9 mouse cellular contexts compared by ENCODE assay signal in the genomic region with DNA sequence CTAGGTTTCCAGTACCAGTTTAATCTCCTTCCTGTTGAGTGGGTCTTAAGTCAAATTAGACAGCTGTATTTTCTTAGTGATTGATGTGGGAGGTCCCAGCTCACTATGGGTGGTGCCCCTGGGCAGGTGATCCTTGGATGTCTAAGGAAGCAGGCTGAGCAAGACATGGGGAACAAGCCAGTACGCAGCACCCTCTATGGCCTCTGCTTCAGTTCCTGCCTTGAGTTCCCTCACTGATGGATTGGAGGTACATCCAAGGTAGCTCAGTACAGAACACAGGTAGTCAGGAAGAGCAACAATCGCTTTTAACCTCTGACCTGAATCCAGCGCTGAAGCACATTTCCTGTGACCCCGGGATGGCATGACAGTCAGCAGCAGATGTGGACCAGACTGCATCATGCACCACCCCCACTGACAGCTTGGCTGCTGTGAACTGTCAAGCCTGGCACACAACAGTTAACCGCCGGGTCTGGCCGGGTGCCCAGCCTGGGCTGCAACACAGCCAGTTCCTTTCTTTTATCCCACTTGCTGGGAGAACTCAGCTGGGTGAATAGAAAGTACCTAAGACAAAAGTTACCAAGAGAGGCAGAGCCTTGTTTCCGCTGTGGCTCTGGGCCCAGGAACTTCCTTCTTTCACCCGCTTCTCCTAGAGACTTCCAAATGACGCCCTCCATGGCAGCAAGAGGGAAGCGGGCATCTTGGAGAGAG. TPM values are rescaled to one million over a fixed set of nuclear protein-coding genes. Genes with fewer than 3 reads are reported as not detected.
DNase-seq lines count a peak whose midpoint lies in the region; ATAC-seq and TF ChIP-seq lines count a peak whose summit lies in the region.
"Had no signal": no experiment of that assay in that cellular context is flagged by ENCODE, and none has a peak within 500 bp of the region (broad histone marks: within the 10 kb centered on the region; RNA-seq: fewer than 3 reads in every experiment).

A gene (plus strand): TSS at position 652 of the 708 bp plus-strand sequence.

- no peaks in the 10 kb centered on the region for H3K27me3 ChIP-seq in limb, embryonic 13.5 days
- no peaks in the 10 kb centered on the region for H3K27me3 ChIP-seq in limb, embryonic 10.5 days (ENCODE audit: low read depth, poor library complexity, severe bottlenecking)
- no peaks in the 10 kb centered on the region for H3K27me3 ChIP-seq in hindbrain, postnatal 0 days (ENCODE audit: insufficient read depth, low read length)

- H3K9me3 ChIP-seq in limb, embryonic 13.5 days = no peaks in the 10 kb centered on the region
- H3K9me3 ChIP-seq in limb, embryonic 10.5 days (replicated peaks) = no peaks in the 10 kb centered on the region
- H3K9me3 ChIP-seq in hindbrain, postnatal 0 days (ENCODE audit: low read length) = no peaks in the 10 kb centered on the region

- H3K9ac ChIP-seq in limb, embryonic 13.5 days = no peak within 1 kb of the TSS
- H3K9ac ChIP-seq in hindbrain, postnatal 0 days (replicated peaks; ENCODE audit: low read length) = no peak within 1 kb of the TSS; the same call in 1 of the 2 replicates

- no peak within 1 kb of the TSS for H3K4me2 ChIP-seq in limb, embryonic 13.5 days (replicated peaks)
- H3K4me2 ChIP-seq in hindbrain, postnatal 0 days (ENCODE audit: low read depth, low read length) = peak within 1 kb of the TSS; percentile 39

- H3K36me3 ChIP-seq in limb, embryonic 13.5 days = no peaks in the 10 kb centered on the region
- no peaks in the 10 kb centered on the region for H3K36me3 ChIP-seq in limb, embryonic 10.5 days
- no peaks in the 10 kb centered on the region for H3K36me3 ChIP-seq in hindbrain, postnatal 0 days (ENCODE audit: insufficient read depth, low read length)
- H3K36me3 ChIP-seq: G1E had no signal

- intact Hi-C loops in left cerebral cortex, postnatal 4 days (cut with DNase I) = no loop called here

- peak; percentile 2; the same call in 1 of the 2 replicates for TF ChIP-seq CTCF in hindbrain, postnatal 0 days (IDR thresholded peaks at IDR 0.05; ENCODE audit: low read depth)

- no peak for DNase-seq in limb, embryonic 10.5 days (ENCODE audit: low spot score)
- DNase-seq in gastrocnemius, adult 8-10 months (ENCODE audit: low spot score in 2 of 2) = peak; percentile 33 to 48
- peak; percentile 93 for DNase-seq in hindbrain, postnatal 0 days (ENCODE audit: low spot score)
- DNase-seq in left cerebral cortex, postnatal 4 days = peak; percentile 98
- DNase-seq in ovary, adult 18-20 months (ENCODE audit: low spot score) = peak; percentile 59
- DNase-seq in thymus, postnatal 4 days = peak; percentile 69

- 62% methylated on average over 11 of the region's 11 CpGs for WGBS in limb, embryonic 13.5 days
- 74% methylated on average over 11 of the region's 11 CpGs for WGBS in limb, embryonic 10.5 days
- 20% methylated on average over 11 of the region's 11 CpGs for WGBS in hindbrain, postnatal 0 days

- H3K4me1 ChIP-seq in limb, embryonic 13.5 days = 0 out of 2 replicates have a peak, but pooled peaks cover 5% of the 10 kb centered on the region
- peaks cover 3% of the 10 kb centered on the region; the same call in 1 of the 2 replicates for H3K4me1 ChIP-seq in limb, embryonic 10.5 days
- peaks cover 6% of the 10 kb centered on the region for H3K4me1 ChIP-seq in hindbrain, postnatal 0 days (ENCODE audit: insufficient read depth, low read length)

- no peak within 1 kb of the TSS for H3K4me3 ChIP-seq in limb, embryonic 13.5 days
- no peak within 1 kb of the TSS for H3K4me3 ChIP-seq in limb, embryonic 10.5 days
- no peak within 1 kb of the TSS for H3K4me3 ChIP-seq in hindbrain, postnatal 0 days (ENCODE audit: low read length)

- peak; percentile 11; the same call in 1 of the 2 replicates for ATAC-seq in limb, embryonic 13.5 days (ENCODE audit: low FRiP score, low read depth)
- ATAC-seq in cerebellum, adult (ENCODE audit: insufficient number of reproducible peaks, low FRiP score, low TSS enrichment) = 0 out of 2 replicates have a peak, but pooled peaks have one; percentile 52
- peak; percentile 96 for ATAC-seq in hindbrain, postnatal 0 days

- no peak within 1 kb of the TSS for H3K27ac ChIP-seq in limb, embryonic 13.5 days
- no peak within 1 kb of the TSS for H3K27ac ChIP-seq in limb, embryonic 10.5 days
- H3K27ac ChIP-seq in hindbrain, postnatal 0 days = peak within 1 kb of the TSS; percentile 81

RNA-seq across cellular contexts. Expression of the gene that starts here (rescaled TPM):
- polyA plus RNA-seq in limb, embryonic 13.5 days (2015; fragmentation: Nextera tagmentation; extraction: Ambion mirVana) = 0.01 and 0.04 TPM in 2 replicates
- 0.16 TPM in 1 of 2 replicates, not detected in the other for polyA plus RNA-seq in limb, embryonic 10.5 days (2016; fragmentation: Nextera tagmentation; extraction: Ambion mirVana)
- total RNA-seq in gastrocnemius, adult 8-10 months (2022) = 1 to 10 TPM in 1 of 4 experiments, under 1 TPM in 3; 0.75 to 1.1 (median 0.82) TPM
- total RNA-seq in hindbrain, postnatal 0 days (2014; rRNA removed) = 42.1 and 50.7 TPM in 2 replicates
- 2.9 and 3.1 TPM in 2 replicates for polyA plus RNA-seq in hindbrain, postnatal 0 days (2015; fragmentation: Nextera tagmentation; extraction: Ambion mirVana)
- total RNA-seq in left cerebral cortex, postnatal 4 days (2021) = 10 to 100 TPM; 21.6 to 23.4 TPM

Comparison
In these comparisons a context has a peak if more than half of its experiments do, and no peak if none do; other contexts are left out.
1. RNA of the gene that starts here (total RNA-seq): 42.1 to 50.7 TPM in hindbrain, postnatal 0 days and 21.6 to 23.4 TPM in left cerebral cortex, postnatal 4 days; 0.75 to 1.1 TPM in gastrocnemius, adult 8-10 months; every median in the first group is over 10 times any median in the second.
2. Peak in ATAC-seq in limb, embryonic 13.5 days; RNA of the gene not detected or under 1 TPM.
3. ATAC-seq: peak in every context shown above with its lines; median percentile 96 in hindbrain, postnatal 0 days; 52 in cerebellum, adult; 11 in limb, embryonic 13.5 days.